Mouse (Mus musculus) spleen, postnatal 14 days (tissue): ENCODE measurements at regions not wholly inside any gene's neighbourhood (a gene's known extent, or its start where the extent isn't known, plus 50 kb on each side); places are given as distances from the start of the nearest gene placed in this dataset.
"Not testable (repeated sequence)": the region's sequence is repeated elsewhere in the genome, so short reads cannot be mapped to it uniquely, and the experiment has no call there.

Source experiments
- DNase-seq, 2 experiments: peaks; one replicate each; pipeline ENCODE4 v3.0.0; 2021 to 2022; ENCODE audit warnings: low spot score in 2 of 2

GRCm38 (mm10) chr7:138501347-138502014 is 104.0 kb upstream of the Tcerg1l start:
- DNase-seq: no peak

GRCm38 (mm10) chr7:138497771-138498170 is 100.2 kb upstream of the Tcerg1l start:
- DNase-seq: no peak

GRCm38 (mm10) chr7:138497202-138497601 is 99.7 kb upstream of the Tcerg1l start:
- DNase-seq: no peak

GRCm38 (mm10) chr7:138493661-138494060 is 96.1 kb upstream of the Tcerg1l start:
- no peak for DNase-seq

GRCm38 (mm10) chr7:138492261-138492660 is 94.7 kb upstream of the Tcerg1l start:
- no peak for DNase-seq

GRCm38 (mm10) chr7:138489471-138489870 is 91.9 kb upstream of the Tcerg1l start:
- DNase-seq: no peak

- DNase-seq: no peak
Observed at GRCm38 (mm10) chr7:138488201-138488720, 90.7 kb upstream of the Tcerg1l start.

- DNase-seq: no peak
Observed at GRCm38 (mm10) chr7:138472891-138473455, 75.4 kb upstream of the Tcerg1l start.

GRCm38 (mm10) chr7:138472371-138472770 is 74.8 kb upstream of the Tcerg1l start:
- no peak for DNase-seq

GRCm38 (mm10) chr7:138469211-138469610 is 71.7 kb upstream of the Tcerg1l start:
- DNase-seq: no peak

- DNase-seq: no peak
Observed at GRCm38 (mm10) chr7:138468436-138468835, 70.9 kb upstream of the Tcerg1l start.

GRCm38 (mm10) chr7:138467981-138468380 is 70.5 kb upstream of the Tcerg1l start:
- no peak for DNase-seq

- DNase-seq: no peak
Observed at GRCm38 (mm10) chr7:138467386-138467785, 69.9 kb upstream of the Tcerg1l start.

- DNase-seq: no peak
Observed at GRCm38 (mm10) chr7:138457964-138458363, 60.4 kb upstream of the Tcerg1l start.

GRCm38 (mm10) chr7:138455371-138455770 is 57.8 kb upstream of the Tcerg1l start:
- DNase-seq: no peak

GRCm38 (mm10) chr7:138454498-138455225 is 57.1 kb upstream of the Tcerg1l start:
- DNase-seq: not testable (repeated sequence)

- DNase-seq: no peak
Observed at GRCm38 (mm10) chr7:138451321-138451720, 53.8 kb upstream of the Tcerg1l start.

GRCm38 (mm10) chr7:138448519-138448918 is 51.0 kb upstream of the Tcerg1l start:
- no peak for DNase-seq
